Mouse (Mus musculus) MEL-GATA-1-ER (cell line): ENCODE results near the gene Gpr182.

Experiments used
- DNase-seq: peaks from one replicate; pipeline ENCODE4 v3.0.0-alpha.2; 2012; ENCODE audit warnings: low read depth; ENCODE audit errors: extremely low read depth

The Gpr182 gene

DNA sequence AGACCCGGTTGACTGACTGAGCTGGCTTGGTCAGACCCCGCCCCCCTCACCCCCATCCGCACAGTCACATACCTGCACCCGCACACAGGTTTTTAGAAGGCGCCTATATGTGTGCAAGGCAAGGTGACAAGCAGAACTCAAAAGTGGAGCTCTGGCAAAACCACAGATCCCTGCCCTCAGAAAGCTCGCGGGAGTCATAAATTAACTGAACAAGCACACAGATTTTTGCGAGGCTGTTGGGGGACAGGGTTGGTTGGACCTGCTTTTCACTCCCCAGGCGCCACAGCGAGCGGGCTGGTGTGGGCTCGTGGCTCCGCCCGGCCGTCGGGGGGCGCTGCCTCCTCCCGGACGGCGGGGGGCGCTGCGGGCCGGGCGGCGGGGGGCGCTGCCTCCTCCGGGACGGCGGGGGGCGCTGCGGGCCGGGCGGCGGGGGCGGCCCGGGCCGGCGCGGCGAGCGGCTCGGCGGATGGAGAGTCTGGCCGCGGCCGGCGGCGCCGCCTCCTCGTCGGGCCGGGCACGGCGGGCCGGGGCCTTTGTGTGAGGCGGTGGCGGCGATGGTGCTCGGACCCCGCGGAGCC, 12.4 kb downstream of the Gpr182 start, which contains the start of gene Zbtb39:
Gene Zbtb39, plus strand, starts transcription at position 456 of the 578 bp plus-strand sequence.
- DNase-seq: no peak

DNA sequence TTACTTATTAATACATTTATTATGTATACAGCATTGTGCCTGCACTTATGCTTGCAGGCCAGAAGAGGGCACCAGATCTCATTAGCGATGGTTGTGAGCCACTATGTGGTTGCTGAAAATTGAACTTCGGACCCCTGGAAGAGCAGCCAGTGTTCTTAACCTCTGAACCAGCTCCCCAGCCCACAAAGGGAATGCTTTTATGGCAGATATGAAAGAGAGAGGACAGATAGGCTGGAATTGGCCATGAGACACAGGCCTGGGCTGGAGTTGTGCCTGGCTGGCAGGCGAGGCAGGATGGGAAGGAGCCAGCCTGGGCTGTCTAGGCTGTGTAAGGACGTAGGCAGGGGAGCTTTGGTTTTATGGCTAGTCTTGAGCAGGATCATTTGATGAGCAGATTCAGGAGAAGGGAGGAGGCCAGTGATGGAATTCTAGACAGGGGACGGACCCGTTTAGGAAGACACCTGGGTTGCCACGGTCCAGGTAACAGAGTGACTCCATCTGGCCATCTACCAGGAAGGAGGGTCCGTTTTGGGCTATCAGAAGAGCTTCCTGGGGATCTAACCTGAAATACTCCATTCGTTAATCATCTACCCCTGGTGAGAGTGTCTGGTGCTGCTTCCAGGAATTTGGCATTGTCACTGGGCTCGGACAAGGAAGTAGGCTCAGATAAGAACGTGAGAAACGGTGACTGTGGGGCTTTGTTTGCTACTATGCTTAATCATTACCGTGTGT, 13.2 kb downstream of the Gpr182 start:
- DNase-seq: peak; percentile 70

DNA sequence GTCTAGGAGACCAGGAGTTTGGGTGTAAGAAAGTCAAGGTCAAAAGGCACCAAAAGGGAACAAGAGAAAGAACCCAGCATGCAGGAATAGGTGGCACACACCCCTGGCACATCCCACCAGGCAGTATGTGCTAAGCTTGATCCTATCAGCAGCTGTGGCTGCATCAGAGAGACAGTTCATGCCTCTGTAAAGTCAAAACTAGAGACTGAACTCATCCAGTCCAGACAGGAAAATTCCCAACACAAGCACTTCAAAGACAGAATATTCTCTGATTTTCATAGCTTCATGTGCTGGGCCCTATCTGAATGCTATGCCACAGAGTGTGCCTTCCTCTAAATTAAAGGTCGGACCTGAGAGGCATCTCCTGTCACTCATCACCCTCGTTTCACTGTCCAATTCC, 14.0 kb downstream of the Gpr182 start:
- no peak for DNase-seq

DNA sequence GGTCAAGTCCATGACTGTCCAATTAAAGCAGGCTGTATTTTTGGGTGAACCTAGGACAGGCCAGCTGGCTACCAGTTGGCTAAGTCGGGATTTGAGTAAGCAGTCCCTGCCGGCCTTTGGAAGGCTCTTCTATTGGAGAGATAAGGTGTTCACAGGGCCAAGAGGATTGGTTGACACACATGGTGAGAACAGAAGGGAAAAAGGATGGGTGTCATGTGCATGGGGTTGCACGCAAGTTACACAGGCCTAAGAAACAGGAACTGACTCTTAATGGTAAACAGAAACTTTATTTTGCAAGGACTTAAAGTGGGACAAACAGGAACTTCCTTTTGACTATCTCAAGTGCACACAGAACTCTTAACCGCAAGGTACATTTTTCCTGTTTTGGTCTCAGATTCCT, 14.6 kb downstream of the Gpr182 start:
- peak; percentile 88 for DNase-seq

DNA sequence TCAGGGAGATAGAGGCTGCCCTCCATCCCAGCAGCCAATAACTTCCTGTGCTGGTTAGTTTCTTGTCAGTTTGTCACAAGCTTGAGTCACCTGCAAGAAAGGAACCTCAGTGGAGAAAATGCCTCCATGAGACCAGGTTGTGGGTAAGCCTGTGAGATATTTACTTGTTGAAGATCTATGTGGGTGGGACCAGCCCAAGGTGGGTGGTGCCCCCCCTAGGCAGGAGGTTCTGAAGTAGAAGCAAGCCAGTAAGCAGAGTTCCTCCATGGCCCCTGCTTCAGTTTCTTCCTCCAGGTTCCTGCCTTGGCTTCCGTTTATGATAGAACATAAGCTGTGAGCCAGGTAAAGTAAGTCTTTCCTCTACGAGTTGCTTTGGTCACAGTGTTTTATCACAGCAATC, 15.3 kb downstream of the Gpr182 start:
- no peak for DNase-seq

DNA sequence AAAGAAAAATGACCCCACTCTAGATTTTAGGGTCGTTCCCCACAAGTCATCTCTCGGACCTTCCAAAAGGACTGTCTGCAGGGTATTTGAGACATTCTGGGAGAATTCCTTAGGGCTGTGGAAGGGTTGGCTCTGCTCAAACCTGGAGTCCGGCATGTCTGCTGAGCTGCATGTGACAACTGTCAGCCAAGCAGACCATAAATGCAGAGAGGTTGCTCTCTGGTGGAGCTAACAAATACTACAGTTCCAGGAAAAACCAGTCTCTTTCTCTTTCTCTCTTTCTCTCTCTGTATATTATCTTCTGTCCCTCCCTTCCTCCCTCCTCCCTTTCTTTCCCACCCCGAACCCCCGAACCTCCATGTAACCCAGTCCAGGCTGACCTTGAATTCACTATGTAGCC, 17.1 kb downstream of the Gpr182 start:
- no peak for DNase-seq

DNA sequence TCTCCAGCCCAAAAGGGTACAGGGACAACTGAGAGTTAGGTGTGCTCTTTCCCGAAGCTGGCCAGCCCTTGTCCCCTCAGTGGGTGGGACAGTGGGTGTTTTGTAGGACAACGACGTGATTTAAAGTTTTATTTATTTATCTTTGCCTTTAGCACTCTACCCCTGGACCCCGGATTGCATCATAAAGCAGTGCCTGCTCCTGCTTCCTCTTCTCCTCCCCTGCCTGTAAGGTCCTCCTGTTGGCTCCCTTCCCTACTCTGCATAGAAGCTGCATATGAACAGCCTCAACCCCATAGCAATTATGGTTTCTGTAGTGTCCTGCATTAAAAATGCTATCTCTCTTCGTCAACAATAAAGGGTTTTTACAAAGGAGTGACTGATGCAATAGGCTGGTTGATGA, 20.1 kb downstream of the Gpr182 start:
- no peak for DNase-seq

DNA sequence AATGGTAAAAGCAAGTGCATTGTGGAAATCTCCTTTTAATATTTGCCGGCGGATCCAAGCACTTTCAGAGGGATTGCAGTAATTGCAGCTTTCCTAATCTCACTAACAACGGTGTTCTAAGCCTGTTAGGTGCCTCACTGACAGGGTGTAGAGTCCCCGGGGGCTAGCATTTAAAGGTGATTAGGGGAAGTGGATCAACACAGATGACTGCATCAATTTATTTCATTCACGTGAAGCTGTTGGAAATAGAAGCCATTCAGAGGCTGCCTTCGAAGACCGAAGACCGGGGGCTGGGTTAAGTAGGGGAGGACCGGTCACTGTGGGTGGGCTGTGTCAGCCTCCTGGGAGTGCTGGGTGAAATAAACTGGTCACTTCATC, 20.6 kb downstream of the Gpr182 start:
- no peak for DNase-seq

DNA sequence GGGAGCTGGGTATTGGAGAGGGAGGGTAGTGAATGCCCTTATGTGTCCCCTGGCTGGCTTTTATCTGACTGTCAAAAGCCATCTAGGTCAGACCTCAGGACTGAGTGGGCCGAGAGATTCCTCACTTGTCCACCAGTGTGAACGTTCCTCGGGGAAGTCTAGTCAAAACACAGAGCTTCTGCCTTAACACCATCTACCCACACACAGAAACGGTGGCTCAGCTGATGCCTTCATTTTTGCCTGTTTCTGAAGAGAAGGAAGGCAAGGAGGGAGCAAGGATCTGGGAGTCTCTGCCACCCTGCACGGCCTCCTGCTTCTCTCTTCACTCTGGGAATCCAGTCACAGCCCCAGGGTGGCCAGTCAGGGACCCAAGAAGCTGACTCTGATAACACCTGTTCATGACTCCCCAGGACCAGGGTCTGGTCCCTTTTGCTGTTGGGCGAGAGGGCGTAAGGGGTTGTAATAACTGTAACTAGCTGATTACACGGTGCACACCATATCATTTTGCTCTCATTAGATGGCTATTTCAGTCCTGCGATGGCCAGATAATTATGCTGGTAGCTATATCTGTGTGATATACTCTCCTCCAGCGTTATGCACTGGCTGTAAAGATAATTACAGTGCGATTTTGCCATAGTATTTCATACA, 21.1 kb downstream of the Gpr182 start:
- no peak for DNase-seq

DNA sequence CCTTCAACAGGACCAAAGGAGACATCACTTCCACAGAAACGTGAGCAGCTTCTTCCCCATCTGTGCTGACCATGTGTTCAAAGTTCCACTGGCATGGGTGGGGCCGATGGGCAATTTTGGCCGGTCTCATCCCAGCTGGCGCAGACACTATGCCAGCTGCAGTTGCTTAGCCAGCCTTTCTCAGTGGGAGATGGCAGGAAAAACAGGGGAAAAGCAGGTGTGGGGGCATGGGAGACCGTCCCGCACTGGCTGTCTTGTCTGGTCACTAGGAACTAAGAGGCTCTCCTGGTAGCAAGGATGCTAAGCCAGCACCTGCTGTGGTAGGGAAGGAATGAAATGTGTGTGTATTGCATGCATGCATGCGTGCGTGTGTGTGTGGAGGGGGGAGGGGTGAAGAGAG, 23.1 kb downstream of the Gpr182 start:
- no peak for DNase-seq

DNA sequence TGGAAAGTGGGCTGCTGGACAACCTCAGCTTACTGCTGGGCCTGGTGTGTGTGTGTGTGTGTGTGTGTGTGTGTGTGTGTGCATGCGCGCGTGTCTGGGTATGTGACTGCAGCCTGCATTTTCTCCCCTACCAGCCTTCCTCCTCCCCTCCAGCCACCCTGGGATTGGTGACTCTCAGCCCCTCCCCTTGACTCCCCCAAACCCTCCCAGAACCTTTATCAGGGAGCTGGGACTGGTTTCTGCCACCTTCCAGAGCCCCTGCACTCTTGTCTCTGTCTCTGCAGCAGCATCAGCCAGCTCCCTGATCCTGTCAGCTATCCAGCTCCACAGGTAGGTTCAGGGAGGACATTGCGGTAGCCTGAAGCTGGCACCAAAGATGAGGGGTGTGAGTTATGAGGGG, 26.4 kb downstream of the Gpr182 start:
- no peak for DNase-seq

DNA sequence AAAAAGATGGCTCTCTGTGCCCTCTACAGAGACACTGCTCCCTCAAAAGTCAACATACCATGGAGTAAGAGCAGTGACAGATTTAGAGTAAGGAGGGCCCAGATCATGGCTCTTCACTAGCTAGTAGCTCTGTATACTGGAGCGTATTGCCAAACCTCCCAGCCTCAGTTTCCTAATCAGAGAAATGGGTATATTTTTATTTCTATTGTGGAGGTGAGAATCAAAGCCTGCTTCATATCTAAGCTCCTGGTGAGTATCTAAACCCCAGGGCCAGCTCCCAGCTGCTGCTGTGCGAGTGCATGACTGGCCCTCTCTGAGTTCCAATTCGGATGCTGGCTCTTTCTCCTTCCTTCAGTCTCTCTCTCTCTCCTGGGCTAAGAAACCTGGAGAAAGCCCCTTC, 27.4 kb downstream of the Gpr182 start, which contains the start of gene Tac2:
Gene Tac2, plus strand, starts transcription at position 301 of the 400 bp plus-strand sequence.
- no peak for DNase-seq

DNA sequence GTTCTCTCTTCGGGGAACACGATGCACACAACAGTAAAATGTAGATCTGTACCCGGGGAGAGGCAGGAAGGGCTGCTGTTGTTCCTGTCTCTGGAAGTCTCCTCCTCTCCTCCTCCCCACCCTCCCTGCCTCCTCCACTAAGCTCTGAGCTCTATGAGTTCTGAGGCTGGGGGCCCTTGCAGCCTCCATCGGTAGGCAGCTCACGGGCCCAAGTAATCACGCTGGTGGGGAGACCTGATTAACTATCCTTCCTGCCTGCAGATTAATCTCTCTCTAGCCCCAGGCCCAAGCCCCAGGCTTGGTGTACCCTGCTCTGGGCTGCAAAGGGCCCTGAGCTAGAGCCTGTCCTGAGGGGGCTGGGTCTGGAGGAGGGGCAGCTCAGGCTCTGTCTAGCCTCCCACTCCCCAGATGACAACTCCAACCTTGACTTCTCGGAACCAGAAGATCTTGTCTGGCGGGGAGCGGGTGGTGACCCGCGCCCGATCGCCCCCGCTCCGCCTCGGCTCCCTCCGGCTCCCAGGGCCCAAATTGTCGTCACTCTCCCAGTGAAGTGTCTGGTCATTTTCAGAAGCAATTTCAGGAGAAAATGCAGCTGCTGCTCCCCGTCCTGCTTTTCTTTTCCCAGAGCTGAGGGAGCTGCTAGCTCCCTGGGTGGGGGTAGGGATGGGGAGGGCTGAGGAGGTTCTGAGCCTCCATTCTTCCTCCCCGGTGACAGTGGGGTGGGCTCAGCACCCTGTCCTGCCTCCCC, 29.7 kb downstream of the Gpr182 start:
- no peak for DNase-seq

DNA sequence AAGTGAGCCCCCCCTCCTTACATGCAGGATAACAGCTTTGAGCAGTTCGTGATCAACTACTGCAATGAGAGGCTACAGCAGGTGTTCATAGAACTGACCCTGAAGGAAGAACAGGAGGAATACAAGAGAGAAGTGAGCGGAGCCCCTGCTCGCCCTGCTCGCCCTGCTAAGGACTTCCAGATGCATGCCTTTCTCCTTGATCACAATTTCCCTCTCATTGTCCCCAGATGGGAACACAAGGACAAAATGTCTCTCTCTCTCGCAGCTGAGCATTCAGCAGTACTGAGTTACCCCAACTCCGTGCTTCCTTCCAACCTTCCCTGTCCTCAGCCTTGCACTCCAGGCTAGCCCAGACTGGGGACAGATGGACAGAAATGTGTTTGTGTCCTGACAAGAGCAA, 38.8 kb downstream of the Gpr182 start:
- no peak for DNase-seq

DNA sequence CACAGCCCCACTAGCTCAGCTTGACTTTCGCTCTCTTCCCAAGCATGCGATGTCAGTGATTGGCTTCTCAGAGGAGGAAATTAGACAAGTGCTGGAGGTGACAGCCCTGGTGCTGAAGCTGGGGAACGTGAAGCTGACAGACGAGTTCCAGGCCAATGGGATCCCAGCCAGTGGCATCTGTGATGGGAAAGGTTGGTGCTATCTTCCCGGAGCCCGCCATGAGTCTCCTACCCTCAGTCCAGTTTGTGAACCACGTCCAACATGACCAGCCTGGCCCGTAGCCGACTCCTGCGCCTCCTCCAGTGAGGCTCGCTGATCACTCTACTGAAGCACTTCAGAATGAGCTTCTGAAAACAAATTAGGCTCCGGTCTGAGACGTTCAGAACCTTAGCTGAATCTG, 41.2 kb downstream of the Gpr182 start:
- DNase-seq: no peak

DNA sequence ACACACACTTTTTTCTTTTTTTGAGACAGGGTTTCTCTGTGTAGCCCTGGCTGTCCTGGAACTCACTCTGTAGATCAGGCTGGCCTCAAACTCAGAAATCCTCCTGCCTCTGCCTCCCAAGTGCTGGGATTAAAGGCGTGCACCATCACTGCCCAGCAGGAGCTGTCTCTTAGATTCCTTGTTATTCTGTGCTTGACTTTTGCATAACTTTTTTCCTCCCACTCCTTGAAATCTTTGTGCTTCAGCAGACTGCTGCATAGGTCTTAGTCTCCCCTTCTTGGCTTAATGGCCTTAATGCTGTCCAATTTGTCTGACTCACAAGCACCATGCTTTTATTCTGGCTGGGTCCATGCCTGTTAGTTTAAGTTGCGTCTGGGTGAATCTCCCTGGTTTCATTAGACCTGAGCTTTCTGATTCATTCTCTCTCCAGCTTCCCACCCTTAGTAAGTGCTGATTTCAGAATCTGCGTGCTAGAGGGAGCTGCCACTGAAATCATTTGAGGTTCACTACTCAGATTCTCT, 42.6 kb downstream of the Gpr182 start:
- DNase-seq: no peak

DNA sequence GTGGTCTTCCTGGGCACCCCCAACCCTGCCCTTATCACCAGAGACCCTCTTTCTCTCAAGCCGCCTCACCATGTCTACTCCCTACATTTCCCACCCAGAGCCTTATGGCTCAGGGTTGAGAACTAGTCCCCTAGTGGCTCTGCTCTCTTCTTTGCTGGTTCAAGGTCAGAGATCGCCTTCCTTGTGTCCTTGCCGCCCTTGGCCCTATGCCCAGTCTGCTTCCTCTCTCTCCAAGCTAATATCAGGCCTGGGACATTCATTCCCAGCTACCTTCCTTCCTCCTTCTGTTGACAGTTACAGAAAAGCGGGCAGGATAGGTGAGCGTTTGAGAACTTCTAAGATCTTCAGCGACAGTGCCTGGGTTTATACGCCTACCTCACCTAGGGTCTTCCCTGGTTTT, 43.8 kb downstream of the Gpr182 start:
- DNase-seq: no peak

DNA sequence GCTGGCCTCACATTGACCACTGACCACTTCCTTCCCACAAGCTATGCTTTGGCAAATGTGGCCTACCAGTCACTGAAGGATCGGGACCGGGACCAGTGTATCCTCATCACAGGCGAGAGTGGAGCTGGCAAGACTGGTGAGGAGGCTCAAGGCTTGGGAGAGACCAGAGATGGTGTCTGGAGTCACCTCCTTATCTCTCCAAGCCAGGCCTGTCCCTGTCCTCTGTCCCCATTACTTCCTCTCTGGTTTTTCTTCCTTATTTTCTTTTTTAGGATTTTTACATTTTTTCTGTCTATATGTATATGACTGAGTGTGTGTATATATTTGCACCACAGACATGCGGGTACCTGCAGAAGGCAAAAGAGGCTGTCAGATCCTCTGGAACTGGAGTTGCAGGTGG, 45.7 kb downstream of the Gpr182 start:
- peak; percentile 36 for DNase-seq

DNA sequence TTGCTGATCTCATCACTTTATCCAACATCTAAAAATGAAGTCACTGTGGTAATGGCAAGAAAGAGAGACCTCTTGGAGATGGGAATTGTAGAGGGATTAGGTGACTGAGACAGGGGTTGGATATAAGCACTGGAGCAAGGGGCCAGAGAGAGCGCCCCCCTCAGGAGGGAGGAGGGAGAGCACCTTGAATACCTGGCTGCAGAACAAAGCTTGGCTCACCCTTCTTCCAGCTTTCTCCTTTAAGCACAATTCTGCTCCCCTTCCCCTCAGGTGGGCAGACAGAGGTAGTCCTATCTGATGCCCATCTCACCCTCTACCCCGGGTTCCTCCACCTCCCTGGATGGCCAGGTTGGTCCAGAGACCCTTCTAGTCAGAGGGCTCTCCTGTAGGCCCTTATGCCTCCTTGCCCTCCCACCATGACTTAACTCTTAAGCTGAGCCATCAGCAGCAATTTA, 46.7 kb downstream of the Gpr182 start, which contains the start of gene Myo1a:
Gene Myo1a, plus strand, starts transcription at position 405 of the 455 bp plus-strand sequence.
- DNase-seq: no peak

DNA sequence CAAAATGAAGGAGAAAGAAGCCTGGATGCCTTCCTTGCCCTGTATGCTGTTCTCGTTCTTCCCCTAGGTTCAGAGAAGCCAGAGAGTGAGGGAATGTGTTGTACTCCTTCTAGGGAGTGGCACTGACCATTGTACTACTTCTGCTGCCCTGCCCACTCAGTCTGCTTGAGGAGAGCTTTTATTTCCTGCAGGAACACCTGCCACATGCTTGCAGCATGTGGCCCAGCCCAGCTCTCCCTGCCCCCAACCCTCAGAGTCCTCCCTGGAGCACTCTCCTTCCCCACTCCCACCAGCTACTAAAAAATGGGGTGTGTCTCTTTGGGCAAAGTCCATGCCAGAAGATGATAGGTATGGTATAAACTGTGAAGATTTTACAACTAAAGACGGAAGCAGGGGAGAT, 47.2 kb downstream of the Gpr182 start:
- DNase-seq: no peak

DNA sequence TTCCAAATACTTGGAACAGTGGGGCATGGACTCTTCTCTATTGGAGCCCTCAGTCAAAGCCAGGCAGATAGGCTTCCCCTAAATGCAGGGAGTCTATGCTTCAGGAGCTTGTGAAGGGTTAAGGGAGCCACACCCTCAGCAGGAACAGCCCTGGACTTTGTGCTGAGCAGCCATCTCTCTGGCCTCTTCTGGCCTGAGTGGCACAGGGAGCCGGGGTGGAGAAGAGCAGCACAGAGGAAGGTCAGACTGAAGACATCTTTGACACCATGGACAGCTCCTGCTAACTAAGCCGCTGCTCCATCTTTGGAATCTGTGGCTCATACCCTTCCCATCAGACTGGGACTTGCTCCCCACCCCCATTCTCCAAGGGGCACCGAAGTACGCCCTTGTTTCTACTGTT, 48.2 kb downstream of the Gpr182 start:
- no peak for DNase-seq

DNA sequence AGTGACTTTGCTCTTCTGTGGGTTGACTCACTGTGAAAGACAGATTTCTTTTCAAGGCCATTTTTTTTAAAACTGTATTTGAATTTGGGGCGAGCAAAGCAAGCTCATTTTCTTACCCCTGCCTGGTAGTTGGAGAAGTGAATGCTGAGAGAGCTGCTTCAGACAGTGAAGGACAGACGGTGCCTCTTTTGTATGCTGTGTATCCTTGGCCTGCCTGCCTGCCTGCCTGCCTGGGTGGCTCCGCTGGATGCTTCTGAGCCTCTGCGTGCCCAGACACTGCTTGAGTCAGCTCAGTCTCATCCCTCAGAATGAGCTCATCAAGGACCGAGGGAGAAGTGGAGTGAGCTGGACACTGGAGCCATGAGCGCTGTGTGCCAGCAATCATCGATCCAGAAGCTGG, 52.6 kb downstream of the Gpr182 start:
- no peak for DNase-seq
